Mouse (Mus musculus): ENCODE data around the gene Chd8. TPM values are rescaled to one million over a fixed set of nuclear protein-coding genes. Genes with fewer than 3 reads are reported as not detected.

Chd8 gene
- polyA plus RNA-seq, 1 experiment from 2014 or later = 47.4 TPM

DNA sequence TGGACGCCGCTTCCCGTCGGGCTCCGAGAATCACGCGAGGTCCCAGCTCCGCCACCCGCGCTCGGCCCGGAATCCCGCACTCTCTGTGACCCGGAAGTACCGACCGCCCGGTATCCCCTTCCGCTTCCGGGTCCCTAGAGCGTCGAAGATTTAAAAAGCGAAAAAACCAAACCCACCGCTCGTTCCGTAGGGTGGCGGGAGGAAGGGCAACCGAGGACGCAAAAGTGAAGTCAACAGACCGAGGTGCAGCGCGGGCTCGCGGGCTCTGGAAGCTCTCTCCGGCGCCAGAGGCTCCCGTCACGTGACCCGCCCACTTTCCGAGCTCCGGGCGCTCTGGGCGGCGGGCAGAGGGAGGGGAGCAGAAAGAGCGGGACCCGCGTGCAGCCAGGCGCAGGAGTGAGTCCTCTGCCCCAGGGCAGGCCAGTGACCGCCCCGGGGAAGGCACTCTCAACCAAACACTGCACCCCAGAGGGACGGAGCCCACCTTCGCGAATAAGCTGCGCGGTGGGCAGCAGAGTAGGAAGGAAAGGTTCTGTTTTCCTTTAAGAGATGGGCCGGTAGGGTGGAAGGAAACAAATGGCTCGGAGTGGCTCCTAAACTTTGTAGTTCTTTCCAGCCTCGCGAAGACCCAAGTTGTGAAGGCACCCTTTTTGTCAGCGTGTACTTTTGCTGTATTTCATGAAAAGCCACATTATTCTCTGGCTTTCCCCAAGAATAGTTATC, 60.3 kb downstream of the Chd8 start, which contains the start of gene Supt16:
Gene Supt16, minus strand, starts transcription at position 261 of the 723 bp plus-strand sequence.
- peaks cover 45% of the 10 kb centered on the region for H3K36me3 ChIP-seq
- peak; percentile 94 for ATAC-seq (ENCODE audit: insufficient number of reproducible peaks, insufficient read depth, low FRiP score, low TSS enrichment, low read depth)
- under 1% methylated on average over 59 of the region's 59 CpGs for WGBS

DNA sequence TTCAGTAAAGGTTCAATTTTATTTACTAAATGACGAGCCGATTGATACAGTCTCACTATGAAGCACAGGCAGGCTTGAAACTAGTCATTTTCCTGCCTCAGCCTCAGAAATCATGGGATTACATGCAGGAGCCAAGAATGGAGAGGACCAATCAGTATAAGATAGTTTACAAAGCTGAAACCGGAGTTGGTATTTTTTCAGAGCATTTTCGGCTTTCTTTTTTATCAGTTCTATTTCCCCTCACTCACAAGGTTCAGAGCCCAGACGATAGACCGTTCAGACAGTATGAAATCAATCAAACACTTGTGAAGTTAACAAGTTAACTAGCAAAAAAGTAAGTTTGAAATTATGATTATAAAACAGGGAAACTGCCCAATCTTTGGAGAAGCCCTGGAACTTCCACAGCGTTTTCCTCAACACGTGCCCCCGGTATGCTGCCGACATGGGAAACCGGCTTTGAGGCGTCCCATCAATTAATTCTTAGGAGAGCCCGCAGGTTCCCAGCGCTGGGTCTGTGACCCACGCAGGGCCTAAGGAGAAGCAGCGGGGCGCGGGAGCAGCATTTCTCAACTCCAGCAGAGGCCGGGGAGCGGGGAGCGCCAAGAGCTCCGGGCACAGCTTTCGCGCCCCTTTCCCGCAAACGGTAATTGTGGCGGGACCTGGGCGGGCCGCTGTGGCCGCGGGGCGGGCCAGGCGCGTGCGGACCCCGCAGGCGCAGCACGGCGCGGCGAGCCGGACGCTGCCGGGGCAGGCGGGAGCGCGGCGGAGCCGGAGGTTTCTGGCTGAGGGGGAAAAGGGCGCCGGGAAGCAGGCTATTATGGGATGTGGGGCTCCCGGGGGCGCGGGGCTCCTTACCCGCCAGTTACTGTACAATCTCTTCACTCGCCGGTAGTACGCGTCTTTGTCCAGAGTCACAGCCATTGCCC, 61.1 kb downstream of the Chd8 start:
- ATAC-seq (ENCODE audit: insufficient number of reproducible peaks, insufficient read depth, low FRiP score, low TSS enrichment, low read depth) = peak; percentile 12; the same call in 1 of the 2 replicates
- Histone ChIP-seq H3K27ac (peak overlapping the region; percentile 97), H3K9me3 (no peaks in the 10 kb centered on the region), H3K4me1 (peaks cover 21% of the 10 kb centered on the region), H3K9ac (peak overlapping the region; percentile 97), H3K4me2 (peak overlapping the region; percentile 71), H3K27me3 (no peaks in the 10 kb centered on the region), H3K36me3 (peaks cover 43% of the 10 kb centered on the region), H3K4me3 (peak overlapping the region; percentile 98)
- WGBS = under 1% methylated on average over 56 of the region's 59 CpGs

More for the DNA sequence above, 60.3 kb downstream of the Chd8 start, which contains the start of gene Supt16:
- Histone ChIP-seq H3K9ac (peak within 1 kb of the TSS; percentile 97), H3K9me3 (no peaks in the 10 kb centered on the region), H3K27me3 (no peaks in the 10 kb centered on the region), H3K4me3 (peak within 1 kb of the TSS; percentile 98), H3K4me1 (peaks cover 21% of the 10 kb centered on the region), H3K27ac (peak within 1 kb of the TSS; percentile 97), H3K4me2 (peak within 1 kb of the TSS; percentile 71)

- H3K9me3 ChIP-seq = no peaks in the 10 kb centered on the region
- H3K4me3 ChIP-seq = peak overlapping the region; percentile 98
- peak overlapping the region; percentile 71 for H3K4me2 ChIP-seq
- H3K36me3 ChIP-seq = peaks cover 37% of the 10 kb centered on the region
- H3K4me1 ChIP-seq = peaks cover 21% of the 10 kb centered on the region
- no peaks in the 10 kb centered on the region for H3K27me3 ChIP-seq
- 10% methylated on average over 3 of the region's 3 CpGs for WGBS
- no peak overlapping the region for H3K27ac ChIP-seq
- H3K9ac ChIP-seq = no peak overlapping the region
- ATAC-seq (ENCODE audit: insufficient number of reproducible peaks, insufficient read depth, low FRiP score, low TSS enrichment, low read depth) = no peak
Observed at GRCm38 (mm10) chr14:52195691-52196090, 61.9 kb downstream of the Chd8 start.

GRCm38 (mm10) chr14:52190740-52191359, 66.7 kb downstream of the Chd8 start:
- no peak overlapping the region for H3K9ac ChIP-seq
- H3K4me2 ChIP-seq = no peak overlapping the region
- H3K4me3 ChIP-seq = no peak overlapping the region
- no peaks in the 10 kb centered on the region for H3K9me3 ChIP-seq
- no peaks in the 10 kb centered on the region for H3K27me3 ChIP-seq
- H3K36me3 ChIP-seq = peaks cover 11% of the 10 kb centered on the region; the same call in 1 of the 2 replicates
- peaks cover 8% of the 10 kb centered on the region; the same call in 1 of the 2 replicates for H3K4me1 ChIP-seq
- no peak for ATAC-seq (ENCODE audit: insufficient number of reproducible peaks, insufficient read depth, low FRiP score, low TSS enrichment, low read depth)
- no peak overlapping the region for H3K27ac ChIP-seq

DNA sequence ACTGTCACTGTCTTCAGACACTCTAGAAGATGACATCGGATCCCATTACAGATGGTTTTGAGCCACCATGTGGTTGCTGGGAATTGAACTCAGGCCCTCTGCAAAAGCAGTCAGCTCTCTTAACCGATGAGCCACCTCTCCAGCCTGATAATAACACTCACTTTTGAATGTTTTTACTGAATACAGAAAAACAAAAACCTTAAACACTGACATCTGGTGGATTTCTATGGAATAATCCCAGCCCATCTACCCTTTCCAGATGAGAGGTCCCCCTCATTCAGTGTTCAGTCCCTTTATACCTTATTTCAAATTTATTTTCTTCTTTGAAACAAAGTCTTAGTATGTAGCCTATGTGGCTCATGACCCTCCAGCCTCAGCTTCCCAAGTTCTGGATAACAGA, 68.1 kb downstream of the Chd8 start:
- WGBS = 77% methylated on average over 2 of the region's 2 CpGs
- Histone ChIP-seq H3K36me3 (peaks cover 11% of the 10 kb centered on the region; the same call in 1 of the 2 replicates), H3K9me3 (no peaks in the 10 kb centered on the region), H3K27ac (no peak overlapping the region), H3K4me3 (no peak overlapping the region), H3K9ac (no peak overlapping the region), H3K4me1 (no peaks in the 10 kb centered on the region), H3K27me3 (no peaks in the 10 kb centered on the region), H3K4me2 (no peak overlapping the region)
- no peak for ATAC-seq (ENCODE audit: insufficient number of reproducible peaks, insufficient read depth, low FRiP score, low TSS enrichment, low read depth)

DNA sequence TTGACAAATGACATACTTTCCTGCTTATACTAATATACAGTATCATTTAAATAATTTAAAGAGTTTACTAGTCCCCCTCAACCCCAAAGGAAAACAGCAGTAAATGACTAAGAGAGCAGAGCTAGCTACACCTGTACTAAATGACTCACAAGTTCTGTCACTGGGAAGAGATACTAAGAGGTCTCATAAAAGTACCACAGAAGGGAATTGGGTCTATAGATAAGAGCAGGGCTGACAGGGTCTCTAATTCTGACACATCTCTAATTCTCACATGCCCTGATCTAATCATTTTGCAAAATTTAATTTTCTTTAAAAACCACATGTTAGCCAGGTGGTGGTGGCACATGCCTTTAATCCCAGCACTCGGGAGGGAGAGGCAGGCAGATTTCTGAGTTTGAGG, 68.8 kb downstream of the Chd8 start:
- Histone ChIP-seq H3K4me2 (no peak overlapping the region), H3K4me1 (no peaks in the 10 kb centered on the region), H3K36me3 (peaks cover 11% of the 10 kb centered on the region; the same call in 1 of the 2 replicates), H3K27ac (no peak overlapping the region), H3K9ac (no peak overlapping the region), H3K4me3 (no peak overlapping the region), H3K27me3 (no peaks in the 10 kb centered on the region), H3K9me3 (no peaks in the 10 kb centered on the region)
- no peak for ATAC-seq (ENCODE audit: insufficient number of reproducible peaks, insufficient read depth, low FRiP score, low TSS enrichment, low read depth)
- WGBS = 81% methylated on average over 1 of the region's 1 CpGs

GRCm38 (mm10) chr14:52166571-52166970, 91.0 kb downstream of the Chd8 start:
- Histone ChIP-seq H3K9ac (no peak overlapping the region), H3K4me3 (no peak overlapping the region), H3K4me2 (no peak overlapping the region), H3K27me3 (no peaks in the 10 kb centered on the region), H3K9me3 (no peaks in the 10 kb centered on the region), H3K36me3 (peaks cover 77% of the 10 kb centered on the region), H3K4me1 (no peaks in the 10 kb centered on the region), H3K27ac (no peak overlapping the region)
- 96% methylated on average over 2 of the region's 2 CpGs for WGBS
- ATAC-seq (ENCODE audit: insufficient number of reproducible peaks, insufficient read depth, low FRiP score, low TSS enrichment, low read depth) = no peak

DNA sequence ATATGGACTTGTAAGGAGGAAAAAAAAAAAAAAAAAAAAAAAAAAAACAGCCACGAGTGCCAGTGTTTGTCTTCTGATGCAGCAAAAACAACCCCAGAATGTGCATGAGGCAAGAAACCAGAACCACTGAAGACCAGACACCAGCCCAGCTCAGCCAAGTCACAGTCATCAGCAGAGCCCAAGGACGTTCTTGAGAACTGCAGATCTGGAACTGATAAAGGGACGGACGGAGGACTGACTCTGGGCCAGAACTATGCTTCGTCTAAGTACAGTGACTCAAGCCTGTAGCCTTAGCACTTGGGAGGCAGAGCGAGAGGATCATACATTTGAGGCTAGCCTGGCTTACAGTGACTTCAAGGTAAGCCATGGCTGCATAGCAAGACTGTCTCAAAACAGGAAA, 96.7 kb downstream of the Chd8 start:
- Histone ChIP-seq H3K4me2 (no peak overlapping the region), H3K4me1 (no peaks in the 10 kb centered on the region), H3K9me3 (no peaks in the 10 kb centered on the region), H3K27ac (no peak overlapping the region), H3K36me3 (peaks cover 80% of the 10 kb centered on the region), H3K9ac (no peak overlapping the region), H3K27me3 (no peaks in the 10 kb centered on the region), H3K4me3 (no peak overlapping the region)
- WGBS = 73% methylated on average over 6 of the region's 6 CpGs
- ATAC-seq (ENCODE audit: insufficient number of reproducible peaks, insufficient read depth, low FRiP score, low TSS enrichment, low read depth) = no peak

DNA sequence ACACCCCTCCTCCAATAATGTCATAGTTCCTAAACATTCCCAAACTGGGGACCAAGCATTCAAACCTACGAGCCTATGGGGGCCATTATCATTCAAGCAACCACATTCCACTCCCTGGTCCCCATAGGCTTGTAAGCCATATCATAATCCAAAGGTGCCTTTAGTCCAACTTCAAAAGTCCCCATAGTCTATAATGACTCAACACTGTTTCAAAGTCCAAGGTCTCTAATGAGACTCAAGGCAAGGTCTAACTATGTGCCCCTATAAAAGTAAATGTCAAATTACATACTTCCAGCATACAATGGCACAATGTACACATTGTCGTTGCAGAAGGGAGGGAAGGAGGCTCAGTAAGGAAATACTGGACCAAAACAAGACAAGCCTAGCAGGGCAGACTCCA, 102.6 kb downstream of the Chd8 start:
- Histone ChIP-seq H3K9me3 (no peaks in the 10 kb centered on the region), H3K36me3 (peaks cover 25% of the 10 kb centered on the region), H3K27me3 (no peaks in the 10 kb centered on the region), H3K9ac (no peak overlapping the region), H3K4me2 (no peak overlapping the region), H3K4me3 (no peak overlapping the region), H3K4me1 (no peaks in the 10 kb centered on the region), H3K27ac (no peak overlapping the region)
- ATAC-seq (ENCODE audit: insufficient number of reproducible peaks, insufficient read depth, low FRiP score, low TSS enrichment, low read depth) = no peak
- WGBS = 89% methylated on average over 2 of the region's 2 CpGs

DNA sequence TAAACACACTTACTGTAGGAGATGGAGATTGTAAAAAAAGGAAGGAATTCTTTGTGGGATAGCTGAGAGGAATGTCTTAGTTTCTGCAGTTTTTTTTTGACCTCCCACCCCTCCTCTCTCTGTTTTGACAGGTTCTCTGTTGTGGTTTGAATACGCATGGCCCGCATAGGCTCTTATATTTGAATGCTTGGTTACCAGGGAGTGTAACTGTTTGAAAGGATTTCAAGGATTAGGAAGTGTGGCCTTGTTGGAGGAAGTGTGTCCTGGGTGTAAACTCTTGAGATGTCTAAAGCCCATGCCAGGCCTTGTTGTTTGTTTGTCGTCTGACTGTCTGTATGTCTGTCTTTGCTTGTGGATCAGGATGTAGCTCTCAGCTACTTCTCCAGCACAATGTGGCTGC, 105.0 kb downstream of the Chd8 start:
- Histone ChIP-seq H3K27ac (no peak overlapping the region), H3K27me3 (no peaks in the 10 kb centered on the region), H3K9me3 (no peaks in the 10 kb centered on the region), H3K36me3 (peaks cover 1% of the 10 kb centered on the region), H3K4me1 (no peaks in the 10 kb centered on the region), H3K4me3 (no peak overlapping the region), H3K4me2 (no peak overlapping the region), H3K9ac (no peak overlapping the region)
- no peak for ATAC-seq (ENCODE audit: insufficient number of reproducible peaks, insufficient read depth, low FRiP score, low TSS enrichment, low read depth)
- WGBS = 46% methylated on average over 3 of the region's 3 CpGs

DNA sequence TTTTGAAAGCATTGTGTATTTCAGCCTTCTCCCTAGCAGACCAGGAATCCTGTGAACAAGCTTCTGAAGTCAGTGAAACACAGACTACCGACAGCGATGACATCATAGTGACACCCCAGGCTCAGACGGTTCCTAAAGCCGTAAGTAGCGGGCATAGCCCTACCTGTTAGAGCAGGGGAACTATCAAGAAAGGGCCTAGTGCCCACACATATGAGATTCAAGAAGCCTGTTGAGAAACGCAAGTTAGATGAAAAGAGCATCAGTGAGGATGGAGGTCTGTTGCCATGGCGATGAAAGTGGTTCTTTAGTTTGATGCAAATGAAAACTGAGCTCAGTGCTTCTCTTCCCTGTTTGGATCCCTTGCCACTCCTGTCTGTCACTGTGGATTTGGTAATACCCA, 105.4 kb downstream of the Chd8 start:
- Histone ChIP-seq H3K4me3 (no peak overlapping the region), H3K4me1 (no peaks in the 10 kb centered on the region), H3K9me3 (no peaks in the 10 kb centered on the region), H3K4me2 (no peak overlapping the region), H3K9ac (no peak overlapping the region), H3K27me3 (no peaks in the 10 kb centered on the region), H3K36me3 (no peaks in the 10 kb centered on the region), H3K27ac (no peak overlapping the region)
- 42% methylated on average over 7 of the region's 7 CpGs for WGBS
- no peak for ATAC-seq (ENCODE audit: insufficient number of reproducible peaks, insufficient read depth, low FRiP score, low TSS enrichment, low read depth)
